Comparison of ENCODE assay signal across 16 mouse cellular contexts in genomic region chr5:21743606-21744005, GRCm38 (mm10).
"Had no signal": no experiment of that assay in that cellular context is flagged by ENCODE, and none has a peak within 500 bp of the region (broad histone marks: within the 10 kb centered on the region; RNA-seq: fewer than 3 reads in every experiment).

No protein-coding gene starts in this region.

- H3K4me1 ChIP-seq: neural tube, embryonic 15.5 days; stomach, embryonic 15.5 days had no signal

- H3K4me3 ChIP-seq: neural tube, embryonic 13.5 days; neural tube, embryonic 15.5 days; stomach, embryonic 15.5 days had no signal

- H3K9ac ChIP-seq: neural tube, embryonic 13.5 days; neural tube, embryonic 15.5 days; stomach, embryonic 15.5 days had no signal

- H3K27ac ChIP-seq: neural tube, embryonic 13.5 days; neural tube, embryonic 15.5 days; stomach, embryonic 15.5 days; stomach, postnatal 0 days had no signal

- DNase-seq: retina, postnatal 1 day; right cerebral cortex, adult 18-20 months; right cerebral cortex, postnatal 14 days; right cerebral cortex, postnatal 25 days; right cerebral cortex, postnatal 4 days; spleen, adult 18-20 months; thymus, adult 18-20 months; thymus, adult 2 months; thymus, postnatal 14 days; thymus, postnatal 25 days; thymus, postnatal 36 days; thymus, postnatal 4 days had no signal

- H3K27me3 ChIP-seq: neural tube, embryonic 13.5 days; neural tube, embryonic 15.5 days; stomach, embryonic 15.5 days had no signal

- H3K4me2 ChIP-seq: neural tube, embryonic 13.5 days; neural tube, embryonic 15.5 days; stomach, embryonic 15.5 days had no signal

- H3K9me3 ChIP-seq: neural tube, embryonic 13.5 days; neural tube, embryonic 15.5 days; stomach, embryonic 15.5 days had no signal
